Mouse (Mus musculus) hindbrain, postnatal 0 days (tissue): ENCODE data around the gene Fam102b. TPM values are rescaled to one million over a fixed set of nuclear protein-coding genes. Genes with fewer than 3 reads are reported as not detected.

Experiments used
- ATAC-seq: fragments of 200-750 bp; cut with Nextera tagmentation; 2 replicates; pipeline ENCODE4 v1.8.0; 2017; ENCODE audit warnings: mild to moderate bottlenecking, moderate TSS enrichment, moderate library complexity
- DNase-seq: peaks from one replicate; pipeline ENCODE4 v3.0.0-alpha.2; 2015; ENCODE audit warnings: low spot score
- H3K27ac ChIP-seq: fragments of 300-500 bp; sonication (generic); 2 replicates; pipeline ENCODE4 v1.5.1; 2014; ENCODE audit warnings: mild to moderate bottlenecking
- H3K27me3 ChIP-seq: fragments of 300-500 bp; sonication (generic); 2 replicates; pipeline ENCODE4 v1.6.1; 2014; ENCODE audit warnings: low read length, mixed read lengths; ENCODE audit not compliant: insufficient read depth
- H3K36me3 ChIP-seq: fragments of 300-500 bp; sonication (generic); 2 replicates; pipeline ENCODE4 v1.6.1; 2014; ENCODE audit warnings: low read length, mixed read lengths; ENCODE audit not compliant: insufficient read depth
- H3K4me1 ChIP-seq: fragments of 300-500 bp; sonication (generic); 2 replicates; pipeline ENCODE4 v1.6.1; 2014; ENCODE audit warnings: antibody characterized with exemption, low read length, mixed read lengths; ENCODE audit not compliant: insufficient read depth
- H3K4me2 ChIP-seq: fragments of 300-500 bp; sonication (generic); 2 replicates; pipeline ENCODE4 v1.6.1; 2014; ENCODE audit warnings: low read depth, mild to moderate bottlenecking, low read length, moderate library complexity, mixed read lengths
- H3K4me3 ChIP-seq: fragments of 300-500 bp; sonication (generic); 2 replicates; pipeline ENCODE4 v1.5.1; 2014; ENCODE audit warnings: low read length
- H3K9ac ChIP-seq: fragments of 300-500 bp; sonication (generic); replicated peaks from 2 replicates; pipeline ENCODE4 v1.6.1; 2014; ENCODE audit warnings: mild to moderate bottlenecking, low read length, moderate library complexity, mixed read lengths
- H3K9me3 ChIP-seq: fragments of 300-500 bp; sonication (generic); 2 replicates; pipeline ENCODE4 v1.6.1; 2016; ENCODE audit warnings: low read length, mixed read lengths
- CTCF ChIP-seq: IDR thresholded peaks from 2 replicates; pipeline ENCODE4 v1.5.1; 2016; ENCODE audit warnings: antibody characterized with exemption, control low read depth, low read depth
- WGBS: fragments of 180-500 bp; shearing (Covaris S2); extraction: QIAGEN DNeasy Blood & Tissue Kit; methylation state at CpG from one replicate; pipeline ENCODE4 v1.1.7; 2014; 5-methylcytosine and 5-hydroxymethylcytosine counted together
- polyA plus RNA-seq: library from polyadenylated mRNA; unstranded; fragments of >200 nt; fragmentation: Nextera tagmentation; extraction: Ambion mirVana; gene quantifications from 2 replicates; pipeline ENCODE4 v1.2.1, GENCODE M21; 2015
- total RNA-seq: library from RNA; depleted of rRNA; stranded (reverse); fragments of >200 nt; gene quantifications from 2 replicates; pipeline ENCODE4 v1.2.3, GENCODE M21; 2014

Gene Fam102b
- total and polyA plus RNA-seq, 2 experiments from 2014 or later: 23.7 to 64.4 TPM

DNA sequence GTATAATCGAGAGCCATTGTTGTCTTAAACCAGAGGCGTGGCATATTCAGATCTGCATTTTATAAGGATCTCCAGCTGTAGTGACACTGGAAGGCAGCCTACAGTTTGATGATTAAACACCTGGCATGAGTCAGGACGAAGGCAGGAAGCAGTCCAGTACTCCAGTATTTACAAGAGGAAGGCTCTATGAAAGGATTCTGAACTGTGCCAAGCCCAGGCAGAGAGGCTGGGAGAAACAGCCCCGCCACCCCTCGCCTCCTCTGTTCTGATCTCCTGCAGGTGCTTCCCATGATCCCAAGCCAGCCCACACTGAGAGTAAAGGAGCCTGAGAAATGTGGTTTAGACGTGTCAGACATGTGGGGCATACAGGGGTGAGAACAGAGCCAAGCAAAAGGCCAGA lies 3.4 kb upstream of the Fam102b start:
- WGBS: 35% methylated on average over 6 of the region's 6 CpGs
- Histone ChIP-seq H3K9me3 (no peaks in the 10 kb centered on the region), H3K4me2 (no peak overlapping the region), H3K36me3 (no peaks in the 10 kb centered on the region), H3K4me3 (no peak overlapping the region), H3K27ac (no peak overlapping the region), H3K4me1 (peaks cover 3% of the 10 kb centered on the region; the same call in 1 of the 2 replicates), H3K27me3 (no peaks in the 10 kb centered on the region), H3K9ac (no peak overlapping the region)
- DNase-seq (no peak), ATAC-seq (no peak)
- no peak for TF ChIP-seq CTCF

DNA sequence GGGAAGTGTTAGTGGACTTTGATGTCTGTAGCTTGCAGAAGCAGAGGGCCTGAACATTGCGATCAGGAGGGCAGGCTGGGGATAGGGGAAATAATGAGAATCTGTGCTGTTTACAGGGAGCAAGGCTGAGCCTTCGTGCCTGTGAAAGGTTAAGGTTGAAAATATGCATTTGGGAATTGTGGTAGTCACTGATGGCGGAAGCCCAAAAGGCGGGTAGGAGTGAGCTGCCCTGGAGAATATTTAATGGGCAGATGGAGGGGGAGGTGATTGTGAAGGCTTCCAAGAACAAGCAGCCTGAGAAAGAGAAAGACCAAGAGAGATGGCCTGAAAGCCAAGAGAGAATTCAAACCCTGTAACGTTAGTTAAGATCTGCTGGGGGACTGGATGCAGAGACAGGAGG lies 2.3 kb upstream of the Fam102b start:
- TF ChIP-seq CTCF: no peak
- Histone ChIP-seq H3K4me1 (peaks cover 10% of the 10 kb centered on the region), H3K27ac (no peak overlapping the region), H3K27me3 (no peaks in the 10 kb centered on the region), H3K9me3 (no peaks in the 10 kb centered on the region), H3K9ac (no peak overlapping the region), H3K36me3 (no peaks in the 10 kb centered on the region), H3K4me2 (no peak overlapping the region), H3K4me3 (no peak overlapping the region)
- DNase-seq (no peak), ATAC-seq (no peak)
- WGBS: 48% methylated on average over 5 of the region's 5 CpGs

DNA sequence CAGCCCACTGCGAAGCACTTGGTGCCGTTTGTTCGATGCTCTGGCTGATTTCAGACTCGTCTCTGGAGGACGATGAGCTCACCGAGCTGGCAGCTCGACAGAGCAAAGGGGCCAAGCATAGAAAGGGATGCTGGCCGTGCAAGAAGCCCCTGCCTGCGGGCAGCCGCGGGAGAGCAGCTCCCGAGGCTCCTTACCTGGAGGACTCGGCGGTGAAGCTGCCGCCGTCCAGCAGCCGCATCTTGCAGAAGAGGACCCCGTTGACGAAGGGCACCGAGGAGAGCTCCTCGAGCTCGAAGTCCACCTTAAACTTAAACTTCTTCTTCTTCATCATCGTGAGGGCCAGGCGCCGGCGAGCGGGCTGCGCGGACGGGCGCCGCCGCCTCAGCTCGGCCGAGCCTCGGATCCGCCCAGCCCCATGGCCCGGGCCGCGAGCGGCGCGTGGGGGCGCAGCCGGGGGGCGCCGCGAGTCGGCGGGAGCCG lies 376 bp downstream of the Fam102b start:
- Histone ChIP-seq H3K27ac (peak overlapping the region; percentile 86), H3K9me3 (no peaks in the 10 kb centered on the region), H3K36me3 (no peaks in the 10 kb centered on the region), H3K4me3 (peak overlapping the region; percentile 76), H3K9ac (peak overlapping the region; percentile 88), H3K27me3 (no peaks in the 10 kb centered on the region), H3K4me2 (peak overlapping the region; percentile 62), H3K4me1 (peaks cover 12% of the 10 kb centered on the region)
- no peak for TF ChIP-seq CTCF
- ATAC-seq (peak; percentile 83), DNase-seq (peak; percentile 63)
- WGBS: under 1% methylated on average over 49 of the region's 51 CpGs

DNA sequence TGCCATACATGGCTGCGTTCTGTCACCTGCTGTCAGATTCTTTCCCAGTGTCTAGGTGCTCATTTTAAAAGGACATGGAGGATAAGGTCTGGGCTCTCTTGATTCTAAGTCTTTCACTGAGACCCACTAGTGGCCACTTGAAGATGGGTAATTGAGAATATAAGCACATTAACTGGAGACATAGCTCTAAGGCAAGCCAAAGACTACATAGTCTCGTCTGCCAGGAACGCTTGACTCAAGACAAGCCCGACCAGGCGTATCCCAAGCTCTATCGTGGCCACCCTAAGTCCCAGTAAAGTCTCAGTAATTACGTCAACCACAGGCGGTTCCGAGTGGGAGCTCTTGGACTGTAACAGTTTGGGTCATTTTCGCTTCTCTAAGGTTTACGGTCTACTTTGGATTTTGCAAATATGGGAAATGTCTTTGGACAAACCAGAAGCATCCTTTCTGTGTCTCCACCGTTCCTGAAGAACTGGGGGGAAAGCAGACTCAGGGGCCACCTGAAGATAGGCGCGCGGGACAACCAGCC lies 881 bp downstream of the Fam102b start:
- peak; percentile 50 for DNase-seq
- peak; percentile 35 for ATAC-seq
- peak overlapping the region; percentile 88 for H3K9ac ChIP-seq
- H3K9me3 ChIP-seq: no peaks in the 10 kb centered on the region
- 6% methylated on average over 15 of the region's 15 CpGs for WGBS
- H3K4me3 ChIP-seq: peak overlapping the region; percentile 76
- H3K4me2 ChIP-seq: peak overlapping the region; percentile 62
- peak; percentile 49 for TF ChIP-seq CTCF
- peaks cover 12% of the 10 kb centered on the region for H3K4me1 ChIP-seq
- no peaks in the 10 kb centered on the region for H3K36me3 ChIP-seq
- H3K27ac ChIP-seq: peak overlapping the region; percentile 86
- no peaks in the 10 kb centered on the region for H3K27me3 ChIP-seq

DNA sequence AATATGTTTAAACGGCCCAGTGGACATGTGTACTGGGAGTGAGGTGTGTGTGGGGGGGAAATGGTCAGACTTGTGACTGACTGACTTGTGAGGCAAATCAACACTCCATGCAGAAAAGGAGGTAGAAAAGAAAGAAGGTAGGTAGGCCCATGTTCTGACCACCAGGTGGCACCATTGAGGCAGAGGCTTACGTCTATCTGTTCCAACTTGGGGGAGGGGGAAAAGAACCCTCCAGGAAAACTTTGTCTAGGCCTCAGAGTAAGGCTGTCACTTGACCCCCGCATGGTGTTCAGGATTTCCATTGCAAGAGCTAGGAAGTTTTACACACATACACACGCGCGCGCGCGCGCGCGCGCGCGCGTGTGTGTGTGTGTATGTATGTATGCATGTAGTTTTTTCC lies 1.8 kb downstream of the Fam102b start:
- Histone ChIP-seq H3K27ac (no peak overlapping the region), H3K9me3 (no peaks in the 10 kb centered on the region), H3K27me3 (no peaks in the 10 kb centered on the region), H3K4me3 (peak overlapping the region; percentile 76), H3K4me2 (peak overlapping the region; percentile 62), H3K9ac (no peak overlapping the region), H3K4me1 (peaks cover 12% of the 10 kb centered on the region), H3K36me3 (no peaks in the 10 kb centered on the region)
- DNase-seq: peak; percentile 91
- TF ChIP-seq CTCF: peak; percentile 95
- WGBS: 13% methylated on average over 16 of the region's 16 CpGs
- peak; percentile 51 for ATAC-seq

DNA sequence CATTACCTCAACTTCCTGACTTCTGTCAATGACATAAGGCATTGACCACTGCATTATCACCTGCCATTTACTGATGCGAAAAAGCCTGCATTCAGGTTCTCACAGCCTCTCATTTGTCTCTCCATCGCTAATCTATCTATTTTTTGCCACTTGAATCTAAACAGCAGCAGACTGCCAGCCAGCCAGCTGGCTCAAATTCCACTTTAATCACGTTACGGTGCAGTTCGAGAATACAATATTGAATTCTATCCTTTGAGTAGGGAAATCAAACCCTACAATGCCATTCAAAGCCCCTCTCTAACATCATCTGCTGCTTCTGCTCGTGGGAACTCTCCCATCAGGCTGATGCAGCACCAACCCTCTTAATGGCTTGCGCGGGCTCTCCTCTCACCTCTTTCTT lies 4.3 kb downstream of the Fam102b start:
- H3K27ac ChIP-seq: no peak overlapping the region
- ATAC-seq (no peak), DNase-seq (peak; percentile 13)
- H3K27me3 ChIP-seq: no peaks in the 10 kb centered on the region
- H3K36me3 ChIP-seq: no peaks in the 10 kb centered on the region
- H3K9me3 ChIP-seq: no peaks in the 10 kb centered on the region
- H3K4me1 ChIP-seq: peaks cover 12% of the 10 kb centered on the region
- TF ChIP-seq CTCF: no peak
- no peak overlapping the region for H3K4me3 ChIP-seq
- H3K9ac ChIP-seq: no peak overlapping the region
- 0 out of 2 replicates have a peak overlapping the region, but pooled peaks have one; percentile 18 for H3K4me2 ChIP-seq
- 39% methylated on average over 8 of the region's 8 CpGs for WGBS

DNA sequence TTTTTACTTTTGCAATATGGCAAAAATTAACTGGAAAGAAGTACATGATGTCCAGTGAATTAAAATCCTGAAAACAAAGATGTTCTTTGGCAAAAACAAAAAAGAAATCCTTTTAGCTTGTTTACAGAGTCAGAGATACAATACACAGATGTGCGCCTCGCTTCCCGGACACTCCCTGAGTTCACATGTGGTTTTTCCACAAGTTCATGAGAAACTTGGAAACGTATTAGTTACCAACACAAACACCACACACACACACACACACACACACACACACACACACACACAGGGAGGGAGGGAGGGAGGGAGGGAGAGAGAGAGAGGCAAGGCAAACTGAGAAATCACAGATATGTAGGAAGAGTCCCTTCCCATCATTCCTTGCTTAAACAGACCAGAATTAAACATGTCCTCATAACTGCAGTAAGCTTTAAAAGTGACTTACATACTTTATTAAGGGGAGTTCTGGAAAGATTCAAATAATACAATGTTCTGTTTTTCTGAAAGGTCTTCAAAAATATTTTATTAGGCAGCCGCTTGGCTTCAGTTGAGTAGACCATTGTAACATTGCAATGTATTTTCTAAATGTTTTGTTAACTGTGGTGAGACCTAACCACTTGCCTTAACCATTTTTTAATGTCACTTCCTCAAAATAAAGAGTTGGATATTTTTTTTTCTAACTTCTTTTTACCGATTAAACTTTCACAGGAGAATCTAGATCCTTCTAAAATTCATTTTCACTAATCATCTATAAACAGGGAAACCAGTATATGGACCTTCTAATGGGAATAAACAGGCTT lies 5.5 kb downstream of the Fam102b start:
- Histone ChIP-seq H3K27me3 (no peaks in the 10 kb centered on the region), H3K4me1 (peaks cover 9% of the 10 kb centered on the region; the same call in 1 of the 2 replicates), H3K4me3 (no peak overlapping the region), H3K9me3 (no peaks in the 10 kb centered on the region), H3K36me3 (no peaks in the 10 kb centered on the region), H3K4me2 (no peak overlapping the region), H3K9ac (no peak overlapping the region), H3K27ac (no peak overlapping the region)
- DNase-seq: no peak
- no peak for TF ChIP-seq CTCF
- no peak for ATAC-seq
- 87% methylated on average over 6 of the region's 6 CpGs for WGBS
